Mouse (Mus musculus) ES-E14 (cell line): ENCODE data around the gene E4f1. TPM values are rescaled to one million over a fixed set of nuclear protein-coding genes. Genes with fewer than 3 reads are reported as not detected.

Experiments
- DNase-seq: peaks from one replicate; pipeline ENCODE4 v3.0.0-alpha.2; 2013; ENCODE audit warnings: low read depth, low spot score
- H3K27ac ChIP-seq: 2 replicates; pipeline ENCODE4 v1.5.1; 2012; ENCODE audit warnings: low read depth, mild to moderate bottlenecking, low read length, moderate library complexity, mixed read lengths; ENCODE audit not compliant: poor library complexity, insufficient read depth, severe bottlenecking
- H3K36me3 ChIP-seq: 2 replicates; pipeline ENCODE4 v1.6.1; 2012; ENCODE audit warnings: mild to moderate bottlenecking, low read length, moderate library complexity, mixed read lengths; ENCODE audit not compliant: control insufficient read depth, poor library complexity, insufficient read depth, severe bottlenecking
- H3K4me1 ChIP-seq, 2 experiments: fragments of 150-350 bp in 1 of 2; sonication (generic) in 1 of 2; 2 replicates each; pipeline ENCODE4 v1.6.1; 2012; ENCODE audit warnings: low read length in 2 of 2, mild to moderate bottlenecking in 1 of 2, mixed read lengths in 1 of 2; ENCODE audit not compliant: control insufficient read depth in 2 of 2, insufficient read depth in 2 of 2, poor library complexity in 1 of 2
- H3K4me3 ChIP-seq, 2 experiments: fragments of 150-350 bp in 1 of 2; sonication (generic) in 1 of 2; 2 replicates each; pipeline ENCODE4 v1.5.1; 2012; ENCODE audit warnings: low read length in 2 of 2, low read depth in 1 of 2, mild to moderate bottlenecking in 1 of 2, mixed read lengths in 1 of 2; ENCODE audit not compliant: insufficient read depth in 1 of 2, poor library complexity in 1 of 2, severe bottlenecking in 1 of 2
- H3K9ac ChIP-seq: 2 replicates; pipeline ENCODE4 v1.6.1; 2012; ENCODE audit warnings: low read depth, mild to moderate bottlenecking, low read length, mixed read lengths; ENCODE audit not compliant: poor library complexity, insufficient read depth, severe bottlenecking
- H3K9me3 ChIP-seq: fragments of 150-350 bp; sonication (generic); 2 replicates; pipeline ENCODE4 v1.6.1; 2012; ENCODE audit warnings: low read depth, mild to moderate bottlenecking, low read length; ENCODE audit not compliant: control insufficient read depth, insufficient read depth
- CHD2 ChIP-seq: IDR thresholded peaks from 2 replicates; pipeline ENCODE4 v1.6.1; 2014; ENCODE audit warnings: mild to moderate bottlenecking, low read depth, low read length, inconsistent platforms
- HCFC1 ChIP-seq: IDR thresholded peaks from 2 replicates; pipeline ENCODE4 v1.6.1; 2012; ENCODE audit warnings: low read length, inconsistent platforms, borderline replicate concordance; ENCODE audit not compliant: insufficient read depth
- MAFK ChIP-seq: IDR thresholded peaks from 2 replicates; pipeline ENCODE4 v1.6.1; 2014; ENCODE audit warnings: mild to moderate bottlenecking, low read depth, low read length, inconsistent platforms; ENCODE audit not compliant: insufficient read depth
- ZC3H11A ChIP-seq: IDR thresholded peaks from 2 replicates; pipeline ENCODE4 v1.6.1; 2012; ENCODE audit warnings: low read depth, mild to moderate bottlenecking, inconsistent platforms, low read length, borderline replicate concordance
- ZNF384 ChIP-seq: IDR thresholded peaks from 2 replicates; pipeline ENCODE4 v1.6.1; 2012; ENCODE audit warnings: low read depth, low read length, inconsistent platforms
- in situ Hi-C, 2 experiments: fragments of 600-800 bp; cut with MboI; formaldehyde crosslinking; loops; one replicate each; pipeline ENCODE4 v1.15.1; 2025; ENCODE audit warnings: low sequenced_read_pairs in 2 of 2, inconsistent platforms in 1 of 2; ENCODE audit not compliant: unreplicated experiment in 2 of 2
- total RNA-seq: library from RNA; depleted of rRNA; stranded (reverse); fragments of 300-350 nt; gene quantifications from 2 replicates; pipeline ENCODE4 v1.2.3, GENCODE M21; 2012

Gene E4f1
- total RNA-seq, 1 experiment = 23.4 TPM

DNA sequence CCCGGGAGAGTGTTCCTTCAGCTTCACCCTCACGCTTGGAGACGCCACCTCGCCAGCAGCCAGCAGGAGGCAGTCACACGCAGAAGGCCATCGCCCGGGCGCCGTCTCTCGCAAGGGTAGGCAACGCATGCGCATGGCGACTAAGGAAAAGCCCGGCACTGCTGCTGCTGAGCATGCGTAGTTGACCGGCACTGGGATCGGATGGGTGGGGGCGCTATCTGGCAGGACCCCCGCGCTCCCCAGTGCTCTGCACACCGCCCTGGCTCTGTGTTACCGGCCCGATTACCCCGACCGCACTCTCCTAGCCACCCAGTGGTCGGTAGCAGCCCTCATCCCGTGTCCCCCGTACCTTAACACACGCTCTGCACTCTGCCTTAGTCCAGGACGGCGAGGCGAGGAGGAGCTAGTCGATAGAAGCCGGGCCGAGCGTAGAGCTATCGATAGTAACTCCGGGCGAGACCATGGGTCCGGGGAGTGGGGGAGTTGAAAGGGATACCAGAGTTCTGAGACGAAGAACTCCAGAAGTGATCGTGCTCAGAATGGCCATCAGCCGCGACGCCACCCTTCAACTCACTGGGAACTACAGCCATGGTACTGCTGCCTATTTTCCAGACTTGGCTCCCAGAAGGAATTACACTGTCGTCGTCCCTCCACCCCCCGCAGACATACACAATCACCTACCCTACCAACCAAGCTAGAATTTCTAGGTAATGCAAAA is 8.7 kb upstream of the E4f1 start, which contains the start of gene Mlst8:
TSS of gene Mlst8 (minus strand) at position 416 of the 718 bp plus-strand sequence.
- TF ChIP-seq CHD2 = no peak
- no peak; the same call in none of the 2 replicates for TF ChIP-seq HCFC1
- peak; percentile 32; the same call in 1 of the 2 replicates for TF ChIP-seq ZC3H11A
- 0 out of 2 replicates have a peak, but pooled peaks have one; percentile 48 for TF ChIP-seq ZNF384
- no peak for TF ChIP-seq MAFK
- peak within 1 kb of the TSS; percentile 91 to 96 for H3K4me3 ChIP-seq
- in situ Hi-C loops = no loop called here
- H3K27ac ChIP-seq = peak within 1 kb of the TSS; percentile 98
- peaks cover 0 to 7% of the 10 kb centered on the region in 2 experiments; a peak in 2 of 4 replicates for H3K4me1 ChIP-seq
- H3K36me3 ChIP-seq = peaks cover 23% of the 10 kb centered on the region; the same call in 1 of the 2 replicates
- DNase-seq = peak; percentile 94
- peak within 1 kb of the TSS; percentile 99 for H3K9ac ChIP-seq
- no peaks in the 10 kb centered on the region for H3K9me3 ChIP-seq

DNA sequence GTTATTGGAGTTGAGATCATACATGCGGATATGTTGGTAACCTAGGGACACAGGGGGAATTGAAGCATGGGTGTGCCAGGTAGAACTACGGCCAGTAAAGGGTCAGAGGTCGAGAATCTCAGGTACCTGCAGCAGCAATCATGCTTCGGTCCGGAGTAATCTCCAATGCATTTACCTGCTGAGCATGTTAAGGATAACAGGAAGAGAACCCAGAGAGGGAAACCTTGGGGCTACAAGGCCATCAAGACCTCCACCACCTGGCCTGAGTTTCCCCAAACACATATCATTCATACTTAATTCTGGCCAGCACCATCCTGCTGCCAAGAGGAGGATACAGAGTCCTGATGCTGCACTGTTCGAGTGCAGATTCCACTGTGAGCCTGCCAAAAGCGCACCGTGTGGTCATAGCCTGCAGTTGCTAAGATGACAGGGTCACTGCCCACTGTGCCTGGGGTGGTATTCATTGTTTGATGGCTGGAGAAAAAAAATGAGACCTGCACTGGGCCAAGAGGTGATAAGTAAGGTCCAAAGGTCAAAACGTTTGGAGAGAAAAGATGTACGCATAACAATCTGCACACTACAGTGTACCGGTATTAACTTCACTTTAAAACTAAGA is 8.0 kb upstream of the E4f1 start:
- H3K27ac ChIP-seq = no peak overlapping the region
- H3K36me3 ChIP-seq = peaks cover 26% of the 10 kb centered on the region; the same call in 1 of the 2 replicates
- in situ Hi-C loops = no loop called here
- no peaks in the 10 kb centered on the region for H3K9me3 ChIP-seq
- H3K4me3 ChIP-seq = peak overlapping the region; percentile 15 to 20; a peak in 3 of 4 replicates
- H3K4me1 ChIP-seq = peaks cover 0 to 7% of the 10 kb centered on the region in 2 experiments; a peak in 2 of 4 replicates
- DNase-seq = no peak
- H3K9ac ChIP-seq = peak overlapping the region; percentile 64
- TF ChIP-seq CHD2 = no peak
- TF ChIP-seq ZC3H11A = no peak
- TF ChIP-seq ZNF384 = no peak
- no peak for TF ChIP-seq HCFC1
- no peak for TF ChIP-seq MAFK

DNA sequence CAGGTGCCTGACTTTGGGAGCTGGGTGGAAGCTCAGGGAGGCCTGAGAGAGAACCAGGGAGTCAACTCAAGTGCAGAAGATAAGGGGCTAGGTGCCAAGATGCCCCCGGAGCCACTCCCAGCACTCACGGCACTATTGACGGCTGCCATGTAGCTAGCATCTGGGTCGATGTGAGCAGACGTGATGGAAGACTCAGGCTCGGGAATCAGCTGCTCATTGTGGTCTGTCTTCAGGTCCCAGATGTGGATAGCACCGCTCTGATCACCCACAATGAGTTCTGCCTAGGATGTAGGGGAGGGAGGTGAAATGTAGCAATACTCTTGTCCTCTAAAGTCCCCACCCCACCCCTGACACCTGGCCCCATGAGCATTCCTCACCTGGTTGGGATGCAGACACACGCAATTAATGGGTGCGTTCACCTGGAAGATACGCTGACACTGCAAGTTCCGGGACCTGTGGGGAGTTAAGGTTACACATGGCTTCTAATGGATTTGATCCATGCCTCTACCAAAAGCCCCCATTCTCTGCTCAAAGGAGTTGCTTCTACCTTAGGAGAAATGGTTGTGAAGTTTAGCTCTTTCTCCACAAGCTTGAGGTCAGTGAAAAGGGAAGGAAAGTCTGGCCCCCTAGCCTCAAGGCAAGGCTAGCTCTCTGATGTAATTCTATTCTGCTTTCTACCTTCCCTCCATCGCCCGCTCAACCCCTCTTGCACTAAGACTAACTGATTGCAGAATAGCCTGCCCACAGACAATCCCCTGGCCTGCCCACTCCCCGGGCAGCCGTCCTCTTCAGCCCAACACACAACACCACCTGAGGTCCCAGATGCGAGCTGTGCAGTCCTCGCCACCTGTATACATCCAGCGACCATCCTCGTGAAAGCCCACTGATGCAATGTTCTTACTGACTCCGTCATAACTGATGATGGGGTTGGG is 7.2 kb upstream of the E4f1 start:
- no peak for DNase-seq
- Histone ChIP-seq H3K27ac (no peak overlapping the region), H3K36me3 (peaks cover 31% of the 10 kb centered on the region; the same call in 1 of the 2 replicates), H3K4me1 (peaks cover 0 to 9% of the 10 kb centered on the region in 2 experiments; a peak in 2 of 4 replicates), H3K4me3 (no peak overlapping the region), H3K9ac (no peak overlapping the region), H3K9me3 (no peaks in the 10 kb centered on the region)
- in situ Hi-C loops = no loop called here
- TF ChIP-seq ZC3H11A = no peak
- TF ChIP-seq MAFK = peak; percentile 66
- TF ChIP-seq ZNF384 = no peak
- no peak for TF ChIP-seq CHD2
- TF ChIP-seq HCFC1 = no peak
